Mouse (Mus musculus) cortical plate, adult 2 months (tissue): ENCODE measurements at regions not wholly inside any gene's neighbourhood (a gene's known extent, or its start where the extent isn't known, plus 50 kb on each side); places are given as distances from the start of the nearest gene placed in this dataset.

ENCODE experiments used
- CTCF ChIP-seq: fragments of 200-500 bp; IDR thresholded peaks from 2 replicates; pipeline ENCODE4 v1.5.1; 2011; ENCODE audit warnings: mild to moderate bottlenecking, control low read depth, low read length; ENCODE audit not compliant: insufficient read depth; ENCODE audit errors: extremely low read depth
- POLR2A ChIP-seq: fragments of 200-500 bp; IDR thresholded peaks from 2 replicates; pipeline ENCODE4 v1.6.1; 2011; ENCODE audit warnings: mild to moderate bottlenecking, low read length, control low read depth; ENCODE audit not compliant: insufficient read depth; ENCODE audit errors: extremely low read depth

DNA sequence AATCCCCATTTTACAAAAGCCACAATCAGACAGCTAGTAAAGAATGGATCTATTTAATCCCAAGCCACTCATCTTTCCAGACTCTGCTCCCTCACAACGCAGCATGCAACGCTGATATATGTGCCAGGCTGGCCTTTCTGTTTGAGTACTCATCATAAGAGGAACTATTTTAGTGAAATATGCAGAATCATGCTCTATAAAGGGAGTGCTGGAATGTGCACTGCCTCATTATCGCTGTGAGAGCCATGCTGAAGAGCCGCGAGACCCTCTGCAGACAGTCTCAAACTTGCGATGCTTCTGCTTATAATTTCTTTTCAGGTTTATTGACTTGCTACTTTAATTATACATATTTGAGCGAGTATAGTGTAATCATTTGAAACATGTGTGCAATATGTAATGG lies 75.6 kb upstream of the Cldn18 start:
- no peak for TF ChIP-seq CTCF
- TF ChIP-seq POLR2A, result no peak
